Mouse (Mus musculus) G1E (cell line): Measurements from ENCODE around the gene Megf6. TPM values are rescaled to one million over a fixed set of nuclear protein-coding genes. Genes with fewer than 3 reads are reported as not detected.

ENCODE experiments used
- ATAC-seq: 2 replicates; pipeline ENCODE4 v1.8.0; 2016; ENCODE audit warnings: mild to moderate bottlenecking; ENCODE audit not compliant: insufficient number of reproducible peaks, poor library complexity, low FRiP score, severe bottlenecking; ENCODE audit errors: extremely low read depth
- DNase-seq: peaks from one replicate; pipeline ENCODE4 v3.0.0; 2012; ENCODE audit warnings: low spot score
- H3K27me3 ChIP-seq: 2 replicates; pipeline ENCODE4 v1.6.1; 2012; ENCODE audit warnings: mild to moderate bottlenecking, low read length, inconsistent platforms; ENCODE audit not compliant: insufficient read depth
- H3K36me3 ChIP-seq: replicated peaks from 2 replicates; pipeline ENCODE3; 2012; ENCODE audit warnings: mild to moderate bottlenecking, inconsistent platforms
- H3K4me1 ChIP-seq: 2 replicates; pipeline ENCODE4 v1.6.1; 2012; ENCODE audit warnings: low read depth, low read length, inconsistent platforms, mixed read lengths; ENCODE audit not compliant: insufficient read depth
- H3K4me3 ChIP-seq: 2 replicates; pipeline ENCODE4 v1.5.1; 2012; ENCODE audit warnings: low read depth, mild to moderate bottlenecking, inconsistent platforms, low read length, moderate library complexity, mixed read lengths
- H3K9me3 ChIP-seq: replicated peaks from 2 replicates; pipeline ENCODE4 v1.6.1; 2012; ENCODE audit warnings: inconsistent platforms
- CTCF ChIP-seq: IDR thresholded peaks from 2 replicates; pipeline ENCODE4 v1.5.1; 2012; ENCODE audit warnings: low read depth, low read length, inconsistent platforms, mixed read lengths
- GATA1 ChIP-seq: IDR thresholded peaks from 2 replicates; pipeline ENCODE4 v1.6.1; 2012; ENCODE audit warnings: borderline replicate concordance, low read length, inconsistent platforms, mixed read lengths
- GATA2 ChIP-seq: IDR thresholded peaks from 2 replicates; pipeline ENCODE4 v1.6.1; 2012; ENCODE audit warnings: low read depth, low read length, inconsistent platforms, borderline replicate concordance
- POLR2AphosphoS5 ChIP-seq: IDR thresholded peaks from 2 replicates; pipeline ENCODE4 v1.6.1; 2012; ENCODE audit warnings: low read depth, low read length, inconsistent platforms; ENCODE audit not compliant: insufficient replicate concordance
- TAL1 ChIP-seq: conservative IDR thresholded peaks from 2 replicates; pipeline ENCODE4 v1.6.1; 2012; ENCODE audit warnings: low read depth, low read length, inconsistent platforms, mixed read lengths
- polyA plus RNA-seq: library from polyadenylated mRNA; stranded (reverse); fragments of >175 nt; gene quantifications from 2 replicates; pipeline ENCODE4 v1.2.3, GENCODE M21; 2012
- total RNA-seq, 2 experiments: library from RNA; stranded (forward) in 1 of 2; stranded (reverse) in 1 of 2; fragments of 200-1000 nt in 1 of 2; fragments of >200 nt in 1 of 2; fragmentation: Nextera tagmentation in 1 of 2; gene quantifications; 2 replicates each; pipeline ENCODE4 v1.2.3; 2014 to 2017

The Megf6 gene
- total and polyA plus RNA-seq, 3 experiments = 0.01 to 0.05 TPM; not detected in 1

GRCm38 (mm10) chr4:154129950-154130349 lies 40.6 kb upstream of the Megf6 start:
- TF ChIP-seq CTCF (no peak), TAL1 (no peak)
- Histone ChIP-seq H3K4me1 (no peaks in the 10 kb centered on the region), H3K4me3 (no peak overlapping the region), H3K36me3 (no peaks in the 10 kb centered on the region), H3K9me3 (peaks cover 5% of the 10 kb centered on the region), H3K27me3 (peaks cover 6% of the 10 kb centered on the region; the same call in 1 of the 2 replicates)
- no peak for DNase-seq
- no peak for ATAC-seq

- H3K4me3 ChIP-seq = no peak overlapping the region
- H3K36me3 ChIP-seq = no peaks in the 10 kb centered on the region
- peaks cover 6% of the 10 kb centered on the region; the same call in 1 of the 2 replicates for H3K27me3 ChIP-seq
- ATAC-seq (no peak), DNase-seq (no peak)
- no peaks in the 10 kb centered on the region for H3K4me1 ChIP-seq
- TF ChIP-seq POLR2AphosphoS5 (no peak), CTCF (no peak), TAL1 (no peak), GATA2 (no peak), GATA1 (no peak)
- no peaks in the 10 kb centered on the region for H3K9me3 ChIP-seq
These were observed 38.6 kb upstream of the Megf6 start for GRCm38 (mm10) chr4:154131894-154132293.

GRCm38 (mm10) chr4:154134803-154135202 lies 35.7 kb upstream of the Megf6 start:
- Histone ChIP-seq H3K4me1 (no peaks in the 10 kb centered on the region), H3K4me3 (no peak overlapping the region), H3K9me3 (peaks cover 6% of the 10 kb centered on the region), H3K27me3 (peaks cover 6% of the 10 kb centered on the region; the same call in 1 of the 2 replicates), H3K36me3 (no peaks in the 10 kb centered on the region)
- DNase-seq (no peak), ATAC-seq (no peak)
- no peak for TF ChIP-seq CTCF
- TF ChIP-seq GATA2 = no peak
- no peak for TF ChIP-seq TAL1
- TF ChIP-seq GATA1 = no peak
- TF ChIP-seq POLR2AphosphoS5 = no peak

GRCm38 (mm10) chr4:154137139-154137538 lies 33.4 kb upstream of the Megf6 start:
- no peak for DNase-seq
- TF ChIP-seq CTCF = no peak
- no peak for TF ChIP-seq POLR2AphosphoS5
- TF ChIP-seq GATA1 = no peak
- no peak for TF ChIP-seq TAL1
- TF ChIP-seq GATA2 = no peak
- H3K27me3 ChIP-seq = peaks cover 20% of the 10 kb centered on the region; the same call in 1 of the 2 replicates
- ATAC-seq = no peak
- no peaks in the 10 kb centered on the region for H3K36me3 ChIP-seq
- H3K9me3 ChIP-seq = peaks cover 18% of the 10 kb centered on the region
- H3K4me3 ChIP-seq = no peak overlapping the region
- H3K4me1 ChIP-seq = peaks cover 8% of the 10 kb centered on the region

- H3K36me3 ChIP-seq = peaks cover 9% of the 10 kb centered on the region
- TF ChIP-seq TAL1 (no peak), GATA2 (no peak), CTCF (no peak), GATA1 (no peak), POLR2AphosphoS5 (no peak)
- H3K27me3 ChIP-seq = peaks cover 16% of the 10 kb centered on the region; the same call in 1 of the 2 replicates
- peaks cover 18% of the 10 kb centered on the region for H3K9me3 ChIP-seq
- H3K4me1 ChIP-seq = peaks cover 24% of the 10 kb centered on the region
- ATAC-seq (no peak), DNase-seq (no peak)
- no peak overlapping the region; the same call in 1 of the 2 replicates for H3K4me3 ChIP-seq
These were observed 30.8 kb upstream of the Megf6 start for GRCm38 (mm10) chr4:154139671-154140181.

- H3K4me3 ChIP-seq = no peak within 1 kb of the TSS; the same call in 1 of the 2 replicates
- DNase-seq = no peak
- H3K36me3 ChIP-seq = peaks cover 10% of the 10 kb centered on the region
- H3K27me3 ChIP-seq = peaks cover 15% of the 10 kb centered on the region; the same call in 1 of the 2 replicates
- TF ChIP-seq CTCF = no peak
- TF ChIP-seq GATA1 = no peak
- no peak for TF ChIP-seq GATA2
- TF ChIP-seq POLR2AphosphoS5 = no peak
- no peak for TF ChIP-seq TAL1
- H3K4me1 ChIP-seq = peaks cover 24% of the 10 kb centered on the region
- ATAC-seq = no peak
- H3K9me3 ChIP-seq = peaks cover 18% of the 10 kb centered on the region
These were observed 30.5 kb upstream of the Megf6 start, which contains the start of gene Trp73 for GRCm38 (mm10) chr4:154140182-154140212. TSS of gene Trp73 (minus strand) at chr4:154140208.
